Mouse (Mus musculus) stomach, postnatal 0 days (tissue): ENCODE measurements around the gene Vrtn. TPM values are rescaled to one million over a fixed set of nuclear protein-coding genes. Genes with fewer than 3 reads are reported as not detected.
A peak's percentile ranks its signal among the peaks of the same experiment; 100 is the strongest.

Source experiments
- ATAC-seq: fragments of 200-750 bp; cut with Nextera tagmentation; 2 replicates; pipeline ENCODE4 v1.8.0; 2017; ENCODE audit not compliant: low FRiP score, low TSS enrichment
- DNase-seq: peaks from one replicate; pipeline ENCODE4 v3.0.0-alpha.2; 2016; ENCODE audit warnings: low spot score
- H3K27ac ChIP-seq: fragments of 300-500 bp; sonication (generic); replicated peaks from 2 replicates; pipeline ENCODE4 v1.5.1; 2014; ENCODE audit warnings: mild to moderate bottlenecking, control low read depth
- H3K27me3 ChIP-seq: fragments of 300-500 bp; sonication (generic); 2 replicates; pipeline ENCODE4 v1.6.1; 2014; ENCODE audit warnings: low read length; ENCODE audit not compliant: control insufficient read depth, insufficient read depth
- H3K36me3 ChIP-seq: fragments of 300-500 bp; sonication (generic); 2 replicates; pipeline ENCODE4 v1.6.1; 2014; ENCODE audit warnings: low read length, mixed read lengths; ENCODE audit not compliant: control insufficient read depth, insufficient read depth
- H3K4me1 ChIP-seq: fragments of 300-500 bp; sonication (generic); replicated peaks from 2 replicates; pipeline ENCODE4 v1.6.1; 2014; ENCODE audit warnings: antibody characterized with exemption; ENCODE audit not compliant: control insufficient read depth, insufficient read depth
- H3K4me2 ChIP-seq: fragments of 300-500 bp; sonication (generic); replicated peaks from 2 replicates; pipeline ENCODE4 v1.6.1; 2014; ENCODE audit warnings: low read depth, mild to moderate bottlenecking, control low read depth, moderate library complexity
- H3K4me3 ChIP-seq: fragments of 300-500 bp; sonication (generic); 2 replicates; pipeline ENCODE4 v1.5.1; 2014; ENCODE audit warnings: low read depth, low read length, control low read depth
- H3K9ac ChIP-seq: fragments of 300-500 bp; sonication (generic); 2 replicates; pipeline ENCODE4 v1.6.1; 2014; ENCODE audit warnings: mild to moderate bottlenecking, low read length, control low read depth, mixed read lengths
- H3K9me3 ChIP-seq: fragments of 300-500 bp; sonication (generic); 2 replicates; pipeline ENCODE4 v1.6.1; 2016; ENCODE audit warnings: low read length; ENCODE audit not compliant: control insufficient read depth
- CTCF ChIP-seq: IDR thresholded peaks from 2 replicates; pipeline ENCODE4 v1.5.1; 2016; ENCODE audit warnings: antibody characterized with exemption, low read depth, mild to moderate bottlenecking, moderate library complexity
- EP300 ChIP-seq: optimal IDR thresholded peaks from 2 replicates; pipeline ENCODE3; 2016; ENCODE audit warnings: antibody characterized with exemption
- WGBS: fragments of 180-500 bp; shearing (Covaris S2); extraction: QIAGEN DNeasy Blood & Tissue Kit; methylation state at CpG from one replicate; pipeline ENCODE4 v1.1.7; 2014; 5-methylcytosine and 5-hydroxymethylcytosine counted together
- polyA plus RNA-seq: library from polyadenylated mRNA; unstranded; fragments of >200 nt; fragmentation: Nextera tagmentation; extraction: Ambion mirVana; gene quantifications from 2 replicates; pipeline ENCODE4 v1.2.1, GENCODE M21; 2015

Vrtn gene
- polyA plus RNA-seq, 1 experiment from 2014 or later: not detected

GRCm38 (mm10) chr12:84689051-84689450 lies 48.2 kb downstream of the Vrtn start:
- H3K36me3 ChIP-seq: no peaks in the 10 kb centered on the region
- WGBS: 71% methylated on average over 11 of the region's 11 CpGs
- H3K9me3 ChIP-seq: no peaks in the 10 kb centered on the region

GRCm38 (mm10) chr12:84691347-84691746 lies 50.5 kb downstream of the Vrtn start:
- Histone ChIP-seq H3K4me2 (no peak overlapping the region), H3K27me3 (no peaks in the 10 kb centered on the region), H3K9me3 (no peaks in the 10 kb centered on the region), H3K4me3 (no peak overlapping the region), H3K4me1 (no peaks in the 10 kb centered on the region), H3K27ac (no peak overlapping the region), H3K9ac (no peak overlapping the region), H3K36me3 (no peaks in the 10 kb centered on the region)
- DNase-seq (no peak), ATAC-seq (no peak)
- TF ChIP-seq CTCF: no peak

More at GRCm38 (mm10) chr12:84689051-84689450, 48.2 kb downstream of the Vrtn start:
- H3K4me2 ChIP-seq: no peak overlapping the region
- DNase-seq (no peak), ATAC-seq (no peak)
- H3K9ac ChIP-seq: no peak overlapping the region
- no peak overlapping the region for H3K27ac ChIP-seq
- H3K27me3 ChIP-seq: no peaks in the 10 kb centered on the region
- no peak overlapping the region for H3K4me3 ChIP-seq
- TF ChIP-seq EP300: no peak
- no peak for TF ChIP-seq CTCF
- H3K4me1 ChIP-seq: no peaks in the 10 kb centered on the region

- 76% methylated on average over 6 of the region's 6 CpGs for WGBS
These were observed 51.3 kb downstream of the Vrtn start for GRCm38 (mm10) chr12:84692141-84692540.

GRCm38 (mm10) chr12:84698319-84699081 lies 57.7 kb downstream of the Vrtn start, which contains the start of gene Syndig1l:
Gene Syndig1l, minus strand, starts transcription at chr12:84698831.
- peak; percentile 83 for ATAC-seq
- Histone ChIP-seq H3K27me3 (no peaks in the 10 kb centered on the region), H3K36me3 (no peaks in the 10 kb centered on the region), H3K4me2 (peak within 1 kb of the TSS; percentile 78), H3K9me3 (no peaks in the 10 kb centered on the region), H3K4me1 (no peaks in the 10 kb centered on the region), H3K4me3 (peak within 1 kb of the TSS; percentile 39), H3K27ac (no peak within 1 kb of the TSS), H3K9ac (no peak within 1 kb of the TSS)
- TF ChIP-seq CTCF (no peak), EP300 (no peak)
- WGBS: 1% methylated on average over 58 of the region's 79 CpGs
- peak; percentile 86 for DNase-seq

More at GRCm38 (mm10) chr12:84692141-84692540, 51.3 kb downstream of the Vrtn start:
- H3K27ac ChIP-seq: no peak overlapping the region
- no peak overlapping the region for H3K9ac ChIP-seq
- H3K4me2 ChIP-seq: no peak overlapping the region
- no peaks in the 10 kb centered on the region for H3K9me3 ChIP-seq
- H3K27me3 ChIP-seq: no peaks in the 10 kb centered on the region
- no peaks in the 10 kb centered on the region for H3K4me1 ChIP-seq
- H3K4me3 ChIP-seq: no peak overlapping the region
- DNase-seq (no peak), ATAC-seq (no peak)
- H3K36me3 ChIP-seq: no peaks in the 10 kb centered on the region
- TF ChIP-seq EP300 (no peak), CTCF (no peak)

Other genes starting within 250 kb of the Vrtn start
- 44.8 and 48.8 TPM in 2 replicates for gene Entpd5, start 232.0 kb upstream of the Vrtn start, polyA plus RNA-seq
- 0.68 and 0.74 TPM in 2 replicates for gene Bbof1, start 231.9 kb upstream of the Vrtn start, polyA plus RNA-seq
- 21.6 and 22.0 TPM in 2 replicates for gene Rnf113a2, start 223.8 kb upstream of the Vrtn start, polyA plus RNA-seq
- gene Aldh6a1, start 190.0 kb upstream of the Vrtn start, polyA plus RNA-seq: 43.4 and 52.1 TPM in 2 replicates
- gene Lin52, start 189.6 kb upstream of the Vrtn start, polyA plus RNA-seq: 8.5 and 8.7 TPM in 2 replicates
- not detected in 2 replicates for gene Vsx2, start 71.3 kb upstream of the Vrtn start, polyA plus RNA-seq
- 6.0 and 6.1 TPM in 2 replicates for gene Abcd4, start 23.6 kb upstream of the Vrtn start, polyA plus RNA-seq
- 0.17 TPM in 1 of 2 replicates, not detected in the other for gene Syndig1l, start 57.8 kb downstream of the Vrtn start, polyA plus RNA-seq
- gene Npc2, start 132.1 kb downstream of the Vrtn start, polyA plus RNA-seq: 49.0 and 49.4 TPM in 2 replicates
- gene Isca2, start 132.2 kb downstream of the Vrtn start, polyA plus RNA-seq: 73.0 and 75.2 TPM in 2 replicates
- gene Ltbp2, start 235.5 kb downstream of the Vrtn start, polyA plus RNA-seq: 1.3 and 1.4 TPM in 2 replicates